Mouse (Mus musculus): ENCODE results near the gene Gm20662. TPM values are rescaled to one million over a fixed set of nuclear protein-coding genes. Genes with fewer than 3 reads are reported as not detected.

The Gm20662 gene
- polyA plus RNA-seq, 1 experiment = not detected

GRCm38 (mm10) chr9:108055061-108055460, 58.9 kb downstream of the Gm20662 start:
- no peak overlapping the region for H3K4me3 ChIP-seq (replicated peaks)
- TF ChIP-seq GATA1 (IDR thresholded peaks at IDR 0.05; ENCODE audit: low read length) (no peak), TAL1 (IDR thresholded peaks at IDR 0.05; ENCODE audit: low read length) (no peak)
- peaks cover 47% of the 10 kb centered on the region for H3K4me1 ChIP-seq (ENCODE audit: control insufficient read depth)
- no peaks in the 10 kb centered on the region for H3K9me3 ChIP-seq (ENCODE audit: control insufficient read depth, low read length)
- H3K27me3 ChIP-seq (ENCODE audit: control insufficient read depth) = no peaks in the 10 kb centered on the region; the same call in 1 of the 2 replicates
- peaks cover 100% of the 10 kb centered on the region for H3K36me3 ChIP-seq (ENCODE audit: control insufficient read depth)

- no peaks in the 10 kb centered on the region for H3K9me3 ChIP-seq (ENCODE audit: control insufficient read depth, low read length)
- H3K4me1 ChIP-seq (ENCODE audit: control insufficient read depth) = peaks cover 40% of the 10 kb centered on the region
- H3K36me3 ChIP-seq (ENCODE audit: control insufficient read depth) = peaks cover 100% of the 10 kb centered on the region
- no peak for TF ChIP-seq GATA1 (IDR thresholded peaks at IDR 0.05; ENCODE audit: low read length)
- H3K27me3 ChIP-seq (ENCODE audit: control insufficient read depth) = no peaks in the 10 kb centered on the region; the same call in 1 of the 2 replicates
- H3K4me3 ChIP-seq (replicated peaks) = no peak overlapping the region
Observed at GRCm38 (mm10) chr9:108055661-108056237, 59.6 kb downstream of the Gm20662 start.

- Histone ChIP-seq H3K4me3 (replicated peaks) (no peak overlapping the region), H3K4me1 (ENCODE audit: control insufficient read depth) (peaks cover 34% of the 10 kb centered on the region), H3K27me3 (ENCODE audit: control insufficient read depth) (no peaks in the 10 kb centered on the region; the same call in 1 of the 2 replicates), H3K36me3 (ENCODE audit: control insufficient read depth) (peaks cover 100% of the 10 kb centered on the region), H3K9me3 (ENCODE audit: control insufficient read depth, low read length) (no peaks in the 10 kb centered on the region)
- TF ChIP-seq GATA1 (IDR thresholded peaks at IDR 0.05; ENCODE audit: low read length) (no peak), TAL1 (IDR thresholded peaks at IDR 0.05; ENCODE audit: low read length) (no peak)
Observed at GRCm38 (mm10) chr9:108056361-108057261, 60.5 kb downstream of the Gm20662 start.

- TF ChIP-seq TAL1 (IDR thresholded peaks at IDR 0.05; ENCODE audit: low read length) (no peak), GATA1 (IDR thresholded peaks at IDR 0.05; ENCODE audit: low read length) (no peak)
- H3K36me3 ChIP-seq (ENCODE audit: control insufficient read depth) = peaks cover 100% of the 10 kb centered on the region
Observed at GRCm38 (mm10) chr9:108057262-108057562, 61.1 kb downstream of the Gm20662 start.

GRCm38 (mm10) chr9:108058291-108058690, 62.1 kb downstream of the Gm20662 start:
- no peak for TF ChIP-seq TAL1 (IDR thresholded peaks at IDR 0.05; ENCODE audit: low read length)
- TF ChIP-seq GATA1 (IDR thresholded peaks at IDR 0.05; ENCODE audit: low read length) = no peak

More at GRCm38 (mm10) chr9:108057262-108057562, 61.1 kb downstream of the Gm20662 start:
- no peaks in the 10 kb centered on the region; the same call in 1 of the 2 replicates for H3K27me3 ChIP-seq (ENCODE audit: control insufficient read depth)
- no peak overlapping the region for H3K4me3 ChIP-seq (replicated peaks)
- H3K4me1 ChIP-seq (ENCODE audit: control insufficient read depth) = peaks cover 31% of the 10 kb centered on the region
- H3K9me3 ChIP-seq (ENCODE audit: control insufficient read depth, low read length) = no peaks in the 10 kb centered on the region

GRCm38 (mm10) chr9:108062142-108062541, 66.0 kb downstream of the Gm20662 start:
- Histone ChIP-seq H3K4me3 (replicated peaks) (no peak overlapping the region), H3K9me3 (ENCODE audit: control insufficient read depth, low read length) (no peaks in the 10 kb centered on the region), H3K27me3 (ENCODE audit: control insufficient read depth) (no peaks in the 10 kb centered on the region; the same call in 1 of the 2 replicates), H3K36me3 (ENCODE audit: control insufficient read depth) (peaks cover 100% of the 10 kb centered on the region), H3K4me1 (ENCODE audit: control insufficient read depth) (peaks cover 41% of the 10 kb centered on the region)
- TF ChIP-seq GATA1 (IDR thresholded peaks at IDR 0.05; ENCODE audit: low read length) (no peak), TAL1 (IDR thresholded peaks at IDR 0.05; ENCODE audit: low read length) (no peak)

More at GRCm38 (mm10) chr9:108058291-108058690, 62.1 kb downstream of the Gm20662 start:
- Histone ChIP-seq H3K9me3 (ENCODE audit: control insufficient read depth, low read length) (no peaks in the 10 kb centered on the region), H3K27me3 (ENCODE audit: control insufficient read depth) (no peaks in the 10 kb centered on the region; the same call in 1 of the 2 replicates), H3K36me3 (ENCODE audit: control insufficient read depth) (peaks cover 100% of the 10 kb centered on the region), H3K4me3 (replicated peaks) (no peak overlapping the region), H3K4me1 (ENCODE audit: control insufficient read depth) (peaks cover 28% of the 10 kb centered on the region)

- H3K36me3 ChIP-seq (ENCODE audit: control insufficient read depth) = peaks cover 100% of the 10 kb centered on the region
- TF ChIP-seq TAL1 (IDR thresholded peaks at IDR 0.05; ENCODE audit: low read length) = no peak
- TF ChIP-seq GATA1 (IDR thresholded peaks at IDR 0.05; ENCODE audit: low read length) = no peak
- no peak overlapping the region for H3K4me3 ChIP-seq (replicated peaks)
- no peaks in the 10 kb centered on the region for H3K9me3 ChIP-seq (ENCODE audit: control insufficient read depth, low read length)
- H3K27me3 ChIP-seq (ENCODE audit: control insufficient read depth) = no peaks in the 10 kb centered on the region; the same call in 1 of the 2 replicates
- peaks cover 54% of the 10 kb centered on the region for H3K4me1 ChIP-seq (ENCODE audit: control insufficient read depth)
Observed at GRCm38 (mm10) chr9:108063361-108063760, 67.2 kb downstream of the Gm20662 start.

GRCm38 (mm10) chr9:108065491-108066011, 69.4 kb downstream of the Gm20662 start:
- Histone ChIP-seq H3K4me3 (replicated peaks) (no peak overlapping the region), H3K27me3 (ENCODE audit: control insufficient read depth) (no peaks in the 10 kb centered on the region), H3K36me3 (ENCODE audit: control insufficient read depth) (peaks cover 100% of the 10 kb centered on the region), H3K9me3 (ENCODE audit: control insufficient read depth, low read length) (no peaks in the 10 kb centered on the region), H3K4me1 (ENCODE audit: control insufficient read depth) (peaks cover 68% of the 10 kb centered on the region)
- TF ChIP-seq TAL1 (IDR thresholded peaks at IDR 0.05; ENCODE audit: low read length) = no peak

- Histone ChIP-seq H3K4me1 (ENCODE audit: control insufficient read depth) (peaks cover 73% of the 10 kb centered on the region), H3K4me3 (replicated peaks) (no peak overlapping the region), H3K36me3 (ENCODE audit: control insufficient read depth) (peaks cover 100% of the 10 kb centered on the region), H3K27me3 (ENCODE audit: control insufficient read depth) (no peaks in the 10 kb centered on the region), H3K9me3 (ENCODE audit: control insufficient read depth, low read length) (no peaks in the 10 kb centered on the region)
- TF ChIP-seq GATA1 (IDR thresholded peaks at IDR 0.05; ENCODE audit: low read length) (no peak), TAL1 (IDR thresholded peaks at IDR 0.05; ENCODE audit: low read length) (no peak)
Observed at GRCm38 (mm10) chr9:108067199-108067598, 71.0 kb downstream of the Gm20662 start.

Data from erythroblast, embryonic 14.5 days (primary cell).